Mouse (Mus musculus) midbrain, embryonic 14.5 days (tissue): Measurements from ENCODE around the gene Wdr18. TPM values are rescaled to one million over a fixed set of nuclear protein-coding genes. Genes with fewer than 3 reads are reported as not detected.

Source experiments
- polyA plus RNA-seq: library from polyadenylated mRNA; unstranded; fragments of >200 nt; fragmentation: Nextera tagmentation; extraction: Ambion mirVana; gene quantifications from 2 replicates; pipeline ENCODE4 v1.2.1, GENCODE M21; 2014

Wdr18 gene
- polyA plus RNA-seq, 1 experiment from 2014 or later, result 89.6 TPM

Other genes with a start within 250 kb of the Wdr18 start
- 0.89 and 1.9 TPM in 2 replicates for gene Hcn2, start 243.5 kb upstream of the Wdr18 start, polyA plus RNA-seq
- gene Polrmt, start 213.6 kb upstream of the Wdr18 start, polyA plus RNA-seq, result 35.9 and 39.8 TPM in 2 replicates
- gene Fgf22, start 205.1 kb upstream of the Wdr18 start, polyA plus RNA-seq, result 0.87 and 1.0 TPM in 2 replicates
- gene Rnf126, start 193.2 kb upstream of the Wdr18 start, polyA plus RNA-seq, result 92.8 and 94.6 TPM in 2 replicates
- 0.80 and 1.5 TPM in 2 replicates for gene Fstl3, start 182.9 kb upstream of the Wdr18 start, polyA plus RNA-seq
- gene Prss57, start 169.2 kb upstream of the Wdr18 start, polyA plus RNA-seq, result 0.30 TPM in 1 of 2 replicates, not detected in the other
- 270 and 307 TPM in 2 replicates for gene Palm, start 166.6 kb upstream of the Wdr18 start, polyA plus RNA-seq
- gene Misp, start 139.2 kb upstream of the Wdr18 start, polyA plus RNA-seq, result 0.45 and 1.5 TPM in 2 replicates
- 47.5 and 74.0 TPM in 2 replicates for gene Ptbp1, start 105.7 kb upstream of the Wdr18 start, polyA plus RNA-seq
- 14.9 and 16.7 TPM in 2 replicates for gene Prtn3, start 85.7 kb upstream of the Wdr18 start, polyA plus RNA-seq
- gene Plppr3, start 85.5 kb upstream of the Wdr18 start, polyA plus RNA-seq, result 342 and 375 TPM in 2 replicates
- gene Elane, start 73.9 kb upstream of the Wdr18 start, polyA plus RNA-seq, result not detected in 2 replicates
- not detected in 2 replicates for gene Cfd, start 69.3 kb upstream of the Wdr18 start, polyA plus RNA-seq
- 57.2 and 58.8 TPM in 2 replicates for gene Med16, start 51.2 kb upstream of the Wdr18 start, polyA plus RNA-seq
- gene Gm26602, start 49.3 kb upstream of the Wdr18 start, polyA plus RNA-seq, result 3.5 and 8.6 TPM in 2 replicates
- 2.4 and 2.9 TPM in 2 replicates for gene Kiss1r, start 43.2 kb upstream of the Wdr18 start, polyA plus RNA-seq
- 220 and 229 TPM in 2 replicates for gene R3hdm4, start 38.9 kb upstream of the Wdr18 start, polyA plus RNA-seq
- gene Arid3a, start 33.1 kb upstream of the Wdr18 start, polyA plus RNA-seq, result 2.4 and 4.0 TPM in 2 replicates
- gene Grin3b, start 10.6 kb downstream of the Wdr18 start, polyA plus RNA-seq, result 0.39 and 0.53 TPM in 2 replicates
- 20.7 and 28.4 TPM in 2 replicates for gene Tmem259, start 24.2 kb downstream of the Wdr18 start, polyA plus RNA-seq
- 10.9 and 35.0 TPM in 2 replicates for gene Cnn2, start 28.4 kb downstream of the Wdr18 start, polyA plus RNA-seq
- 3.7 and 4.1 TPM in 2 replicates for gene Abca7, start 36.3 kb downstream of the Wdr18 start, polyA plus RNA-seq
- 0.39 and 1.4 TPM in 2 replicates for gene Arhgap45, start 56.5 kb downstream of the Wdr18 start, polyA plus RNA-seq
- gene Polr2e, start 79.6 kb downstream of the Wdr18 start, polyA plus RNA-seq, result 157 and 167 TPM in 2 replicates
- gene Gpx4, start 87.0 kb downstream of the Wdr18 start, polyA plus RNA-seq, result 508 and 543 TPM in 2 replicates
- gene Sbno2, start 145.4 kb downstream of the Wdr18 start, polyA plus RNA-seq, result 13.2 and 13.3 TPM in 2 replicates
- gene Stk11, start 155.7 kb downstream of the Wdr18 start, polyA plus RNA-seq, result 26.5 and 38.7 TPM in 2 replicates
- 407 and 480 TPM in 2 replicates for gene Atp5d, start 178.5 kb downstream of the Wdr18 start, polyA plus RNA-seq
- 78.9 and 101 TPM in 2 replicates for gene Cbarp, start 180.7 kb downstream of the Wdr18 start, polyA plus RNA-seq
- 62.6 and 65.6 TPM in 2 replicates for gene Midn, start 188.1 kb downstream of the Wdr18 start, polyA plus RNA-seq
- gene Cirbp, start 205.8 kb downstream of the Wdr18 start, polyA plus RNA-seq, result 295 and 421 TPM in 2 replicates
- gene 1600002K03Rik, start 212.8 kb downstream of the Wdr18 start, polyA plus RNA-seq, result 5.7 and 9.9 TPM in 2 replicates
- gene Efna2, start 219.3 kb downstream of the Wdr18 start, polyA plus RNA-seq, result 41.9 and 50.1 TPM in 2 replicates